Mouse (Mus musculus) limb, embryonic 13.5 days (tissue): ENCODE measurements at regions not wholly inside any gene's neighbourhood (a gene's known extent, or its start where the extent isn't known, plus 50 kb on each side); places are given as distances from the start of the nearest gene placed in this dataset.

ENCODE experiments used
- ATAC-seq: fragments of 200-750 bp; cut with Nextera tagmentation; 2 replicates; pipeline ENCODE4 v1.8.0; 2017; ENCODE audit warnings: low read depth, moderate number of reproducible peaks, moderate TSS enrichment; ENCODE audit not compliant: low FRiP score
- H3K27ac ChIP-seq: fragments of 300-500 bp; sonication (generic); 2 replicates; pipeline ENCODE4 v1.5.1; 2015; ENCODE audit warnings: inconsistent platforms, mild to moderate bottlenecking, moderate library complexity
- H3K27me3 ChIP-seq: fragments of 300-500 bp; sonication (generic); 2 replicates; pipeline ENCODE4 v1.6.1; 2015; ENCODE audit warnings: mild to moderate bottlenecking, inconsistent platforms
- H3K36me3 ChIP-seq: fragments of 300-500 bp; sonication (generic); 2 replicates; pipeline ENCODE4 v1.6.1; 2015; ENCODE audit warnings: inconsistent platforms, mild to moderate bottlenecking, moderate library complexity
- H3K4me1 ChIP-seq: fragments of 300-500 bp; sonication (generic); 2 replicates; pipeline ENCODE4 v1.6.1; 2015; ENCODE audit warnings: inconsistent platforms
- H3K4me2 ChIP-seq: fragments of 300-500 bp; sonication (generic); replicated peaks from 2 replicates; pipeline ENCODE4 v1.6.1; 2015; ENCODE audit warnings: inconsistent platforms, mild to moderate bottlenecking, moderate library complexity
- H3K4me3 ChIP-seq: fragments of 300-500 bp; sonication (generic); 2 replicates; pipeline ENCODE4 v1.5.1; 2015; ENCODE audit warnings: moderate library complexity, mild to moderate bottlenecking, inconsistent platforms
- H3K9ac ChIP-seq: fragments of 300-500 bp; sonication (generic); 2 replicates; pipeline ENCODE4 v1.6.1; 2015; ENCODE audit warnings: mild to moderate bottlenecking, inconsistent platforms
- H3K9me3 ChIP-seq: fragments of 300-500 bp; sonication (generic); 2 replicates; pipeline ENCODE4 v1.6.1; 2016; ENCODE audit warnings: inconsistent platforms
- WGBS: fragments of 180-500 bp; shearing (Covaris S2); methylation state at CpG from one replicate; pipeline ENCODE4 v1.1.7; 2015; 5-methylcytosine and 5-hydroxymethylcytosine counted together

DNA sequence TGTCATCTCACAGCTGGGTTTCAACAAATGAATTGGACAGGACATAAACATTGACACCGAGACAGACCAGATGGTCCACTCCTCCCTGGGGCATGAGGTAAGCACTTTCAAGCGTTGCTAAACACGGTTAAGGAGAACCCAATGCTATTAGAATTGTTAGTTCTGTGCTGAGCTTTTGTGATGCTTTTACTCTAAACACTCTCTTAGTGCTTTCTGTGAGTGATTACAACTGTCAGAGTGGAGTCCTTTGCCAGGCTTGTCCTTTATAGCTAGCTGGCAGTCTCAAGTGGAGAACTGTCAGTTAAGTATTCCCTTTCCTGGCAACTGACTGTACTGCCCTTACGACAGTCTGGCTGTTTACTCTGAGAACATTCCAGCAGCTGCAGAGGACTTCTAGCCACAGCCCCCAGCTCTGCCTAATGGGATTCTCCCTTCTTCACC lies 95.6 kb upstream of the Ccng1 start:
- Histone ChIP-seq H3K9ac (no peak overlapping the region), H3K27ac (no peak overlapping the region), H3K9me3 (no peaks in the 10 kb centered on the region), H3K4me1 (no peaks in the 10 kb centered on the region), H3K27me3 (no peaks in the 10 kb centered on the region), H3K36me3 (no peaks in the 10 kb centered on the region), H3K4me2 (no peak overlapping the region), H3K4me3 (no peak overlapping the region)
- 27% methylated on average over 4 of the region's 4 CpGs for WGBS
- no peak for ATAC-seq

DNA sequence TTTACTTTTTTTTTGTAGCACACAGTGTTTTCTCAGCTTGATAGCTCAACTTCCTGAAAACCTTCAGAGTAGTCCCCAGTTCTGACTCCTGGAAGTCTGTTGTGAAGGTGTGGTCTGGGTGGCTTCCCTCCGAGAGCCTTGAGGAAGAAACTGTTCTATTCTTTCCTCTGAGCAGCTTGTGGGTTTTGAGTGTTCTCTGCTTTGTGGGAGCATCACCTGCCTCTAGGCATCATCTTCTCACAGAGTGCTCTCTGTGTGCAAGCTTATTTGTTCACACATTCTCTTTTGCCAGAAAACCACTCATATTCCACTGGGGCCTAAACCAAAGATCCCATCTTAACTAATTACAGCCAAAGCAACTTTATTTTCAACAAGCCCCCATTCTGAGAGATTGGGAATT lies 91.5 kb upstream of the Ccng1 start:
- ATAC-seq = no peak
- Histone ChIP-seq H3K9ac (no peak overlapping the region), H3K4me1 (no peaks in the 10 kb centered on the region), H3K27ac (no peak overlapping the region), H3K27me3 (no peaks in the 10 kb centered on the region), H3K4me3 (no peak overlapping the region), H3K9me3 (no peaks in the 10 kb centered on the region), H3K4me2 (no peak overlapping the region), H3K36me3 (no peaks in the 10 kb centered on the region)
- WGBS = 79% methylated on average over 1 of the region's 1 CpGs

- Histone ChIP-seq H3K4me1 (no peaks in the 10 kb centered on the region), H3K9ac (no peak overlapping the region), H3K4me2 (no peak overlapping the region), H3K27me3 (no peaks in the 10 kb centered on the region), H3K4me3 (no peak overlapping the region), H3K9me3 (no peaks in the 10 kb centered on the region), H3K36me3 (no peaks in the 10 kb centered on the region), H3K27ac (no peak overlapping the region)
- WGBS = 44% methylated on average over 4 of the region's 4 CpGs
- ATAC-seq = no peak
Measured at GRCm38 (mm10) chr11:40835393-40835792, 80.3 kb upstream of the Ccng1 start.
